Mouse (Mus musculus) embryonic facial prominence, embryonic 15.5 days (tissue): ENCODE measurements around the gene Borcs5. TPM values are rescaled to one million over a fixed set of nuclear protein-coding genes. Genes with fewer than 3 reads are reported as not detected.

Source experiments
- ATAC-seq: fragments of 200-750 bp; cut with Nextera tagmentation; 2 replicates; pipeline ENCODE4 v1.8.0; 2017; ENCODE audit warnings: low read depth, moderate TSS enrichment; ENCODE audit not compliant: insufficient number of reproducible peaks, low FRiP score, low TSS enrichment
- H3K27ac ChIP-seq: fragments of 300-500 bp; sonication (generic); replicated peaks from 2 replicates; pipeline ENCODE4 v1.5.1; 2015; ENCODE audit warnings: mild to moderate bottlenecking, inconsistent platforms
- H3K27me3 ChIP-seq: fragments of 300-500 bp; sonication (generic); 2 replicates; pipeline ENCODE4 v1.6.1; 2015; ENCODE audit warnings: inconsistent platforms
- H3K36me3 ChIP-seq: fragments of 300-500 bp; sonication (generic); 2 replicates; pipeline ENCODE4 v1.6.1; 2015; ENCODE audit warnings: mild to moderate bottlenecking, inconsistent platforms
- H3K4me1 ChIP-seq: fragments of 300-500 bp; sonication (generic); 2 replicates; pipeline ENCODE4 v1.6.1; 2015; ENCODE audit warnings: inconsistent platforms
- H3K4me2 ChIP-seq: fragments of 300-500 bp; sonication (generic); replicated peaks from 2 replicates; pipeline ENCODE4 v1.6.1; 2015; ENCODE audit warnings: mild to moderate bottlenecking, inconsistent platforms
- H3K4me3 ChIP-seq: fragments of 300-500 bp; sonication (generic); replicated peaks from 2 replicates; pipeline ENCODE4 v1.5.1; 2015; ENCODE audit warnings: mild to moderate bottlenecking, inconsistent platforms
- H3K9ac ChIP-seq: fragments of 300-500 bp; sonication (generic); 2 replicates; pipeline ENCODE4 v1.6.1; 2015; ENCODE audit warnings: inconsistent platforms
- H3K9me3 ChIP-seq: fragments of 300-500 bp; sonication (generic); replicated peaks from 2 replicates; pipeline ENCODE4 v1.6.1; 2016; ENCODE audit warnings: inconsistent platforms
- WGBS: fragments of 180-500 bp; shearing (Covaris S2); methylation state at CpG from one replicate; pipeline ENCODE4 v1.1.7; 2015; 5-methylcytosine and 5-hydroxymethylcytosine counted together
- polyA plus RNA-seq: library from polyadenylated mRNA; unstranded; fragments of >200 nt; fragmentation: Nextera tagmentation; extraction: Ambion mirVana; gene quantifications from 2 replicates; pipeline ENCODE4 v1.2.1, GENCODE M21; 2015

The Borcs5 gene
- polyA plus RNA-seq, 1 experiment from 2014 or later = 21.8 TPM

DNA sequence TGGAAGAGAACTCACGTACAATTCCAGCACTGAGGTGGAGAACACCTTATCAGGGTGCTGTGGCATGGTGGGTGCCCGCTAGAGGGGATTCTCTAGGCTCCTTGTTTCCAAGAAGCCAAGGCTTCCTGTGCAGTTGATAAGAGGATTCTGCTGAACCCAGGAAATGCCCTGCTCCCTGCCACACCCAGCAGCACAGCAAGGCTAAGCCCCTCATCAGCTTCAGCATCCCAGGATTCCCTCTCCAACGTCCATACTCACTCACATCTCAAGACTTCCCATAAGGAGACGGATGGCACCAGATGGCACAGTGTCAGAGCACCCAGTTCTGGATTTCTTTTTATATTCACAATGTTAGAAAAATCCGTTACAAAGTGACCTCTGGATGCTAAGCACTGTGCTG lies 79.8 kb downstream of the Borcs5 start:
- no peak for ATAC-seq
- Histone ChIP-seq H3K36me3 (peaks cover 41% of the 10 kb centered on the region), H3K9ac (no peak overlapping the region), H3K27me3 (no peaks in the 10 kb centered on the region), H3K9me3 (no peaks in the 10 kb centered on the region), H3K4me2 (no peak overlapping the region), H3K4me3 (no peak overlapping the region), H3K27ac (no peak overlapping the region), H3K4me1 (0 out of 2 replicates have a peak, but pooled peaks cover 2% of the 10 kb centered on the region)
- WGBS = 86% methylated on average over 5 of the region's 5 CpGs

DNA sequence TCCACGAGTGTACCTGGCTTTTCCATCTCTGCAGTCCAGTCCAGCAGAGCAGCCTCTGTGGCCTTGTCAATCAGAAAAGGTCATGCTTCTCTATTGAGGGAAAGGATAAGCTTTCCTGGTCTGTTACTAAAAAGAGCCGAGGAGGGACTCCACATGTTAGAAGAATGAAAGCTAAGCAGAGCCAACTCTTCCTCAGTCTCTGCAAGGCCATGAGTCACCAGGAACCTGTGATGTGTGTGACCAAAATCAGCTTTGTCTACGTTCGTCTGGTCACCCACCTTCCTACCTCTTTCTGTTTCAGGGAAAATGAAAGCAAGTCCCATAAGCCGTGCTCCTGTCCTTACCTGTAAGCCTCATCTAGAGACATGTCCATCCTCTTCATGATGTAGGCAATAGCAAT lies 80.8 kb downstream of the Borcs5 start:
- no peak overlapping the region for H3K4me3 ChIP-seq

DNA sequence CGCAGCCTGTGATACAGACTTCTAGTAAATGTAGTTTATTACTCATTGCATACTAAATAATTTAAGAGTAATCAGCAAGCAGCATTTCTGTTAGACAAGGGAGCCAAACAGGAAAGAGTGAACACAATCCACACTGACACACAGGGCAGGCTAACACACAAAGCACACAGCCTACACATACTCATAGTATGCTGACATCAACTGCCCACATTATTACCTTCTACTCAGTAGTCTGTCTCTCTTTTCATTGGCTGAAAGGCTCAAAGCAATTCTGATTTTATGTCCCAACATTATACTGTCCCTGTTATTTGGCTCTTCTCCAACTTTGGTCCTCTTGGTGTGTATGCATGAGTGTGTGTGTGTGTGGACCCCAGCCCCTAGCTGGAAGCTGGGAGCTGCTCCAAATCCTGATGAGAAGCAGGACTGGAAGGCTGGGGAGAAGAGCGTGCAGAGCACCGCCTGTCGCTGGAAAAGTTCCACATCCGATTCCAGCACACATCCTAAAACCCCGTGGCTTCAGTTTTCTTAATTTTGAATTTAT lies 82.5 kb downstream of the Borcs5 start:
- H3K36me3 ChIP-seq = peaks cover 49% of the 10 kb centered on the region
- H3K27me3 ChIP-seq = no peaks in the 10 kb centered on the region
- no peak overlapping the region for H3K4me3 ChIP-seq
- H3K4me1 ChIP-seq = 0 out of 2 replicates have a peak, but pooled peaks cover 2% of the 10 kb centered on the region
- ATAC-seq = peak; percentile 29; the same call in 1 of the 2 replicates
- 76% methylated on average over 6 of the region's 6 CpGs for WGBS
- no peak overlapping the region for H3K4me2 ChIP-seq
- H3K27ac ChIP-seq = no peak overlapping the region
- H3K9ac ChIP-seq = no peak overlapping the region
- no peaks in the 10 kb centered on the region for H3K9me3 ChIP-seq

More for the DNA sequence above, 80.8 kb downstream of the Borcs5 start:
- Histone ChIP-seq H3K36me3 (peaks cover 47% of the 10 kb centered on the region), H3K4me2 (no peak overlapping the region), H3K27me3 (no peaks in the 10 kb centered on the region), H3K9me3 (no peaks in the 10 kb centered on the region), H3K9ac (no peak overlapping the region), H3K27ac (no peak overlapping the region), H3K4me1 (0 out of 2 replicates have a peak, but pooled peaks cover 2% of the 10 kb centered on the region)
- no peak for ATAC-seq
- WGBS = 85% methylated on average over 5 of the region's 5 CpGs

DNA sequence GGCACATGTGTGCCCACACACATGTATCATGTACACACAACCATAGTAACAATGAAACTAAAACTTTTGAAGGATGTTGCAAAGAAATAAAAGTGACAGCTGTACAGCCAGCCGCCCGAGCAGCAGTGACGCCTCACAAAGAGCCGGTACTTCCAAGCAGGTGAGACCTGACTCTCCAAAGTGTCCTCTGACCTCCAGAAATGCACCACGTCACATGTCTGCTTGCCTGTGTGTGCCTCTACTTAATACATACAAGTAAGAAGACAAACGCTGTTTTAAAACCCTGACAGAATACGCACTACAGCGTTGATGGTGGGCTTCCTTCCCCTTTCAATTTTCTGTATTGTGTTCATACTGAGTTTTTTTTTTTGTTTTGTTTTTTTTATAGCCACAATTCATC lies 83.6 kb downstream of the Borcs5 start:
- 0 out of 2 replicates have a peak, but pooled peaks cover 2% of the 10 kb centered on the region for H3K4me1 ChIP-seq
- H3K9ac ChIP-seq = no peak overlapping the region
- H3K4me2 ChIP-seq = no peak overlapping the region
- no peak for ATAC-seq
- H3K9me3 ChIP-seq = no peaks in the 10 kb centered on the region
- H3K36me3 ChIP-seq = peaks cover 39% of the 10 kb centered on the region
- H3K27ac ChIP-seq = no peak overlapping the region
- no peaks in the 10 kb centered on the region for H3K27me3 ChIP-seq
- 89% methylated on average over 8 of the region's 8 CpGs for WGBS
- no peak overlapping the region for H3K4me3 ChIP-seq

DNA sequence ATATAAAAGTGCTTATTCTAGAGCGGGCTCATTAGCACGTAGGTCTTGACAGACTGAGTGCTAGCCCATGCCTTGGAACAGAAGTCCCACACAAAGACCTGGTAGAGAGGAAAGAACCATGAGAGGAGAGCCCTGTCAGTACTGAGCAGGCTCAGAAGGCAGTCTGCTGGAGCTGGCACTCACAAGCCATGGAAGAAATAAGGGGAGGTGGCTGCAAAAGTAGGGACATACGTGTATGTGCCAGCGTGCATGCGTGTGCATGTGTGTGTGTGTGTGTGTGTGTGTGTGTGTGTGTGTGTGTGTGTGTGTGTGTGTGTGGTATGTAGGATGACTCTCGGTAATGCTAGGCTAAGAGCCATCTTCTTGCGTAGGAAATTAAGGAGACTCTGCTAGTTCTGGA lies 84.0 kb downstream of the Borcs5 start:
- no peak overlapping the region for H3K4me3 ChIP-seq
- no peak overlapping the region for H3K9ac ChIP-seq
- no peaks in the 10 kb centered on the region for H3K27me3 ChIP-seq
- ATAC-seq = no peak
- no peak overlapping the region for H3K4me2 ChIP-seq
- 92% methylated on average over 7 of the region's 7 CpGs for WGBS
- peaks cover 35% of the 10 kb centered on the region for H3K36me3 ChIP-seq
- 0 out of 2 replicates have a peak, but pooled peaks cover 2% of the 10 kb centered on the region for H3K4me1 ChIP-seq
- no peaks in the 10 kb centered on the region for H3K9me3 ChIP-seq
- H3K27ac ChIP-seq = no peak overlapping the region

DNA sequence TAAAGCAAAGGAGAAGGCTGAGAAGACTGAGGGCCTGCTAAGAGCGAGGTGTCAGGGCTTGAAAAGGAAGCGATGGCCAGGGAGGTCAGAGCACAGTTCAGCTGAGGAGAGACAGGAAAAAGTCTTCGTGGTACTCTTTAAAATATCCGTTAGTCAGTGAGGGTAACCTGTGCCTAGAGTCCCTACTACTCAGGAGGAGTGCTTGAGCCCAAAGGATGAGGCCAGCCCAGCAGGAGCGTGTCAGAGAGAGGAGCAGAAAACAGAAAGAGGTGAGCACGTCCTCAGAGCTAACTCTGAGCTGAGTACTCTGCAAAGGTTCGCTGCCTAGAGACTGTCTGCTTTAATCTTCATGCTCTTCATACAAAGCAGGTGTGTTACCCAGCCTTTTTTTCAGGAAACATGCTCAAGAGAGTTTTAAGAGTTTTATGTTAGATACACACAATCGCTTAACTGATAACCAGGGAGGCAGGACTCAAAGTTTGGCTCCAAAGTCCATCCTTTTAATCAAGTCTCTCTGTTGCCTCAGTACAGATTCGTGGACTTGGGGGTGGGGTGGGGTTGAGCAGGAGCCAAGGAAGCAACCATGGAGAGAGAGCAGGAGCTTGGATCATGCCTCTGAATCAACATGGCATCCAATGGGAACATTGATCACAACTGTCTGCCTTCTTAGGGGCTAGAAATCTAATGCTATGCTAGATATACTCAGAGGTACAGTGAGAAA lies 84.7 kb downstream of the Borcs5 start:
- Histone ChIP-seq H3K27me3 (no peaks in the 10 kb centered on the region), H3K9ac (no peak overlapping the region), H3K4me1 (0 out of 2 replicates have a peak, but pooled peaks cover 2% of the 10 kb centered on the region), H3K27ac (no peak overlapping the region), H3K4me2 (no peak overlapping the region), H3K9me3 (no peaks in the 10 kb centered on the region), H3K4me3 (no peak overlapping the region), H3K36me3 (peaks cover 29% of the 10 kb centered on the region)
- no peak for ATAC-seq
- WGBS = 82% methylated on average over 9 of the region's 9 CpGs

DNA sequence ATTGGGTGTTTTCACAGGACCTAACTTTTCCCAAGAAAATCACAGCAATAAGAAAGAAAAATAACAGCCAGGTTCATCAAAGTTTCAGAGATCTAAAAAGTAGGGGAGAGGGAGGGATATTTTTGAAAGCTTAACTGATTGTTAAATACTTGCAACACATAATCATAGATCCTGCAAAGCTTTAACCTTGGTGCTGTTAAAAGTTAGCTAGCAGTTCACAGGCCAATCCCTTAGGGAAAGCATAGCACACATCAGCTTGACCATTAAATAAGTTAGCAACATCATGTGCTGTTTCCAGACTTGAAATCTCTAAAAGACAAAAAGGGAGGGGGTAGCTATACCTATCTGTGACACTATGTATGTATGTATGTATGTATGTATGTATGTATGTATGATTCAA lies 86.1 kb downstream of the Borcs5 start:
- no peak overlapping the region for H3K9ac ChIP-seq
- no peaks in the 10 kb centered on the region for H3K27me3 ChIP-seq
- 0 out of 2 replicates have a peak, but pooled peaks cover 2% of the 10 kb centered on the region for H3K4me1 ChIP-seq
- no peak overlapping the region for H3K4me2 ChIP-seq
- H3K4me3 ChIP-seq = no peak overlapping the region
- peaks cover 17% of the 10 kb centered on the region for H3K36me3 ChIP-seq
- no peaks in the 10 kb centered on the region for H3K9me3 ChIP-seq
- ATAC-seq = no peak
- H3K27ac ChIP-seq = no peak overlapping the region

DNA sequence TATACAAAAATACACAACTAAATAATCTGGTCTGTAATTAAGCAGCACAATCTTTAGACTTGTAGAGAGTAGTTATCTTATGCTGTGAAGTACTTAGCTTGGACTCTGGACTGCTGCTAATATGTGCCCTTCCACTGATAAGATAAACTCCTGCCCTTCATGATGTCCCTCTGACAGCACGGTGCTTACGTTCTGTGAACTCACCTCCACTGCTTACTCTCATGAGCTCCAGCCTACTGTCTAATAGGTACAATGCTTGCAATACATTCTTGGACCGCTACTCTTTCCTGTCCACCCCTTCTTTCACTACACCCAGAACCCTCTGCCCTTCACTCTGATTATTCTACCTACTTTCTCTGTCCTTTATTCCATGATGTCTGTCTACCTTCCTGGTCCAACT lies 91.7 kb downstream of the Borcs5 start:
- Histone ChIP-seq H3K4me3 (no peak overlapping the region), H3K27me3 (no peaks in the 10 kb centered on the region), H3K9me3 (no peaks in the 10 kb centered on the region), H3K4me2 (no peak overlapping the region), H3K4me1 (no peaks in the 10 kb centered on the region), H3K27ac (no peak overlapping the region), H3K9ac (no peak overlapping the region), H3K36me3 (0 out of 2 replicates have a peak, but pooled peaks cover 5% of the 10 kb centered on the region)
- ATAC-seq = no peak
- 91% methylated on average over 3 of the region's 3 CpGs for WGBS

DNA sequence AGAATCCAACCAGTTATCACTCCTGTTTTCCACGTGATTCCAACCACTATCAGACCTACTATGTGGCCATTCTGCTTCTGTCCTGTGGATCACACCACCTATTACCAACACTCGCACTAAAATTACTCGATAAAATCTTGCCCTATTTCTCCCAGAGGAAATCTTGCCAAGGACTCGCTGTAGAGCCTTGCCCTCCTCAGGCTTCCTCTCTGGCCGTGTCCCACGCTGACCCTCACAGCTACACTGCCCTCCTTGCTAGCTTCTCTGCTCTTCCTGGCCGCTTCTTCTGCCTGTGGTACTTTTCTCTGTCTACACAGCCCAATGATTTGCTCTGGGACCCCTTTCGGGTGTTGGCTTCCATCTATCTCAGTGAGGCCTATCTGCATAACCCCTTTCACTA lies 93.5 kb downstream of the Borcs5 start:
- Histone ChIP-seq H3K36me3 (0 out of 2 replicates have a peak, but pooled peaks cover 8% of the 10 kb centered on the region), H3K27ac (no peak overlapping the region)

DNA sequence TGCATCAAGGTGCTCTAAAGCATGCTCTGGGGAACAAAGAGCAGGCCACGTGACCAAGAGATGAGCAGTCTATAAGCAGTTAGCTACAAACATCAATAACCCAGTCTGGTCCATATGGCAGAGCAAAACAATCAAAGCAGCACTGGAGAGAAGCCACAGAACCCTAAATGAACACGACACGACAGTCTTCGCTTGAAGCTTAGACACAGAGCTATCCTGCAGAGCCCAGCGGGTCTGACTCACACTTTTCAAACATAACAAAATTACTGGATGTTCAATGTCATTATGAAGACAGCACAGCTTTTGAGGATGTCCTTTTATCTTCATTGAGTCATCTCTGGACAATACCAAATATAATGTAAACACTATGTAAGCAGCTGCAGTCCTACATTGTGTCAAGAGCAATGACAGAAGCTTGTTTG lies 94.5 kb downstream of the Borcs5 start:
- Histone ChIP-seq H3K27me3 (no peaks in the 10 kb centered on the region), H3K4me3 (no peak overlapping the region), H3K4me2 (no peak overlapping the region), H3K9me3 (no peaks in the 10 kb centered on the region), H3K36me3 (peaks cover 13% of the 10 kb centered on the region), H3K9ac (no peak overlapping the region), H3K4me1 (no peaks in the 10 kb centered on the region), H3K27ac (no peak overlapping the region)
- WGBS = 77% methylated on average over 5 of the region's 5 CpGs
- no peak for ATAC-seq

More for the DNA sequence above, 93.5 kb downstream of the Borcs5 start:
- WGBS = 90% methylated on average over 8 of the region's 8 CpGs
- Histone ChIP-seq H3K4me2 (no peak overlapping the region), H3K27me3 (no peaks in the 10 kb centered on the region), H3K9me3 (no peaks in the 10 kb centered on the region), H3K4me3 (no peak overlapping the region), H3K4me1 (no peaks in the 10 kb centered on the region), H3K9ac (no peak overlapping the region)
- no peak for ATAC-seq

DNA sequence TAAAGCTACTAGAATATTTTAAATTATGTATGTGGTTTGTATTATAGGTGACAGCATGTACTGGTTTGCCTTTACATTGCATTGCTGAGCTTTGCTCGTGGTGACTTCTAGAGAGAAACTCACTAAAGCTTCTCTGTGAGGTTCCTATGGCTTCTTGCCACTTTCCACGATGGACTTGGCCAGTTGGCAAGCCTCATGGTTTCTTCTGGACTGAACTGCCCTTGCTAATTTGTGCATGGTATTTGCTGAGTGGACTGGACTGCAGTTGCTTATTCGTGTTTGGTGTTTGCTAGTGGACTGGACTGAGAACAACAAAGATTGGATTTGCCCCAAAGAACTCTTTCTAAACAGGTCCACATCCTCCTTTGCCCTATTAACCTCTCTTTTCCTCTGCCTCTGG lies 97.5 kb downstream of the Borcs5 start:
- peaks cover 23% of the 10 kb centered on the region for H3K36me3 ChIP-seq
- H3K9me3 ChIP-seq = no peaks in the 10 kb centered on the region
- H3K9ac ChIP-seq = no peak overlapping the region
- no peak overlapping the region for H3K4me3 ChIP-seq
- no peak overlapping the region for H3K27ac ChIP-seq
- WGBS = 84% methylated on average over 3 of the region's 3 CpGs
- no peak overlapping the region for H3K4me2 ChIP-seq
- H3K27me3 ChIP-seq = no peaks in the 10 kb centered on the region
- H3K4me1 ChIP-seq = no peaks in the 10 kb centered on the region
- ATAC-seq = no peak

DNA sequence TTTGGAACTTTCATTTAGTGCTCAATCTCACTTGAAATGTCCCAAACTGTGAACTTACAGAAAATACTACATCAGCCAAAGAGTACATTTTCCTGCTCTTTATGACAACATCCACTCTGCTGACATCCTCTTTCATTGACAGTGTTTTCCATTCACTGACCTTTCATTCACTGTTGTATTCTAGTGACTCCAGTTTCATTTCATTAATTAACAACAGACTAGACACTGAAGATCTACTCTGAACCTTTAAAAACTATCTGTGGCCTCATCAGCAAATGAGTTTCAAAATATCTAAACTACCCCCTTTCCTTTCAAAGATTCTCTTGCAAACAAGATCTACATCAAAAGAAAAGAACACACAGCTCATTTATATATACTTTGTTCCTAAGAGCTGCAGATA lies 104.3 kb downstream of the Borcs5 start:
- Histone ChIP-seq H3K4me3 (no peak overlapping the region), H3K9me3 (no peaks in the 10 kb centered on the region), H3K9ac (no peak overlapping the region), H3K36me3 (peaks cover 13% of the 10 kb centered on the region), H3K4me1 (no peaks in the 10 kb centered on the region), H3K4me2 (no peak overlapping the region), H3K27ac (no peak overlapping the region), H3K27me3 (no peaks in the 10 kb centered on the region)
- no peak for ATAC-seq
